Mouse (Mus musculus): ENCODE measurements around the gene Olfr1484.
"Not testable (repeated sequence)": the region's sequence is repeated elsewhere in the genome, so short reads cannot be mapped to it uniquely, and the experiment has no call there.

The Olfr1484 gene

DNA sequence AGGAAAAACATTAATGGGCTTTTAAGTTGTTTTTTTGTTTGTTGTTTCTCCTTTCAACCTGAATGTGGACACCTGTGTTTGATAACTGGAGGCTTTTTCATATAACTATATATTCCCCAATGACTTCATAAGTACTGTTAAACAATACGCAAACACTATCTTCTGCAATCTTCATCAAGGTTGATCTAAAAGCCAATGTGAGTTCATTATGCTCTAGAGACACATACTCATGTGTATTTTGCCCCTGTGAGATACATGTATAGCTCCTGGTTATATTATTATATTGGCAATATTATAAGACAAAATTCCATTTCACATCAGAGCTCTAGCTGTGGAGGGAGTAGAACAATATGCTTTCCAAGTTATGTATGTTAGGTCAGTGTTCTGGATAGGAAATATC, at the start of gene Olfr1484:
Olfr1484 (plus strand) TSS at position 301 of the 400 bp plus-strand sequence.
- no peak for DNase-seq

DNA sequence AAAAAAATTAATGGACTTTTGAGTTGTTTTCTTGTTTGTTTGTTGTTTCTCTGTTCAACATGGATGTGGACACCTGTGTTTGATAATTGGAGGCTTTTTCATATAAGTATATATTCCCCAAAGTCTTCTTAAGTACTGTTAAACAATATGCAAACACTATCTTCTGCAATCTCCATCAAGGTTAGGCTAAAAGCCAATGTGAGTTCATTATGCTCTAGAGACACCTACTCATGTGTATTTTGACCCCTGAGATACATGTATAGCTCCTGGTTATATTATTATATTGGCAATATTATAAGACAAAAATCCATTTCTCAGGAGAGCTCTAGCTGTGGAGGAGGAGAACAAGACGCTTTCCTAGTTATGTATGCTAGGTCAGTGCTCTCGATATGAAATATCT, 33.8 kb downstream of the Olfr1484 start, which contains the start of gene Olfr1487:
Olfr1487 (plus strand) TSS at position 301 of the 400 bp plus-strand sequence.
- not testable (repeated sequence) for DNase-seq

DNA sequence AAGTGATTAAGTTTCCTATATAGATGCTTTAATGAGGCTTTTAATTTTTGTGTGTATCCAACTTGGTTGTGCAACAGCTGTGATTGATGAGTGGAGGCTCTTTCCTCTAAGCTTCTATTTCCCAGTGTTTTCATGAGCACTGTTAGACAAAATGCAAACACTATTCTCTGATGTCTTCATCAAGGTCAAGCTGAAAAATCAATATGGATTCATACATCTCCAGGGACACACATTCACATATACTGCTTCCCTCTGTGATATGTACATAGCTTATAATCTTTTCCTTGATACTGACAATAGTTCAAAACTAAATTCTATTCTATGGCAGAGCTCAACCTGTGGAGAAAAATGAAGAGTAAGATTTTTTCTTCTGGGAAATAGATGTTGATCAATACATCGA, 48.0 kb downstream of the Olfr1484 start, which contains the start of gene Olfr1489:
Olfr1489 (plus strand) TSS at position 301 of the 400 bp plus-strand sequence.
- DNase-seq = no peak
